Mouse (Mus musculus) splenic B cell, adult 2 months (primary cell): ENCODE results near the gene 1700001K19Rik.
"Not testable (repeated sequence)": the region's sequence is repeated elsewhere in the genome, so short reads cannot be mapped to it uniquely, and the experiment has no call there.

Source experiments
- DNase-seq: peaks from one replicate; pipeline ENCODE4 v3.0.0-alpha.2; 2011; ENCODE audit warnings: low read depth, low spot score
- H3K27me3 ChIP-seq: 2 replicates; pipeline ENCODE4 v1.6.1; 2012; ENCODE audit warnings: mild to moderate bottlenecking, low read length, moderate library complexity, mixed read lengths; ENCODE audit not compliant: control insufficient read depth, poor library complexity, insufficient read depth, severe bottlenecking
- H3K36me3 ChIP-seq: 2 replicates; pipeline ENCODE4 v1.6.1; 2012; ENCODE audit warnings: mild to moderate bottlenecking, low read length, moderate library complexity, mixed read lengths; ENCODE audit not compliant: control insufficient read depth, poor library complexity, insufficient read depth, severe bottlenecking

1700001K19Rik gene

DNA sequence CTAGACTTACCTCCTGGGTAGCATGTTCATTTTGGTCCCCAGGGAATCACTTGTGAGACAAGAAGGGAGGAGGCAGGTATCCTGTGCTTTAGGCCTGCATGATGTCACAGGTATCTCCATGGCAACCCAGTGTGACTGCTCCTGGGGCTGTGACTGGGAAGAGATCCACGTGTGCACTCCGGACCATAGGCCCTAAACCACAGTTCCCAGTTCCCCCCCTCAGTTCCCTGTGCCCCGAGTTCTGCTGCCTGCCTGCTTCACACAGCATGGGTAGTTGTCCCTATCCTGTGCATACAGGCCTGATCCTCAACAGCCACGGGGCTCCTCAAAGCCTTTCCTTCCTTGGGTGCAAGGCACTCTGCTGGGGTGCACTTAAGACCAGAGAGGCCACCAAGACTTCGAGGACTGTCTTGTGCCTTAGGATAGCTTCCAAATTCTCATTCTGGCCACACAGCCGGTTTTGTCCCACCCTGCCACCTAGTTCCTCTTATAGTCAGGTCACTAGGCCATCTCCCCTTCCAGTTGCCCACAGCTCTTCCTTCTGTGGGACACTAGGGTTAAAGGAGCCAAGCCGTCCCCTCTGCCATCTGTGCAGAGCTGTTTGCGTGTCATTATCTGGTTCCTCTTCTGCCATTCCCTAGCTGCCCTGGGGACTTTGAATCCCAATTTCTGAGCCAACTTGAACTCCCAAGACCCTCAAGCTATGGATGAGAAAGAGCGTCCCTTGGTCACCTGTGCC is at the start of gene 1700001K19Rik:
Gene 1700001K19Rik (minus strand): TSS at position 59 of the 739 bp plus-strand sequence.
- Histone ChIP-seq H3K36me3 (no peaks in the 10 kb centered on the region), H3K27me3 (no peaks in the 10 kb centered on the region)
- peak; percentile 63 for DNase-seq

DNA sequence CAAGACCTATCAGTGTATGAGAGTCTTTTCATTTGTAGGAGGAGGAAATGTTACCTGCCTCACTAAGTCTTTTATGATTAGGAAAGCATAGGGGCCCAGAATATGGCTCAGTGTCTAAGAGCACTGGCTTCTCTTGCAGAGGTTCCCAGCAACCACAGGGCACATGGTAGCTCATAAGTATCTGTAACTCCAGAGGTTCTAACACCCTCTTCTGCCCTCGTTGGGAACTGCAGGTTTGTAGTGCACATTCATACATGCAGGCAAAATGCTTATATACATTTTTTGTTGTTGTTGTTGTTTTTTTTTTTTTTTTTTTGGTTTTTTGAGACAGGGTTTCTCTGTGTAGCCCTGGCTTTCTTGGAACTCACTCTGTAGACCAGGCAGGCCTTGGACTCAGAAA is 44.0 kb upstream of the 1700001K19Rik start:
- DNase-seq = no peak
- no peaks in the 10 kb centered on the region for H3K27me3 ChIP-seq
- no peaks in the 10 kb centered on the region for H3K36me3 ChIP-seq

DNA sequence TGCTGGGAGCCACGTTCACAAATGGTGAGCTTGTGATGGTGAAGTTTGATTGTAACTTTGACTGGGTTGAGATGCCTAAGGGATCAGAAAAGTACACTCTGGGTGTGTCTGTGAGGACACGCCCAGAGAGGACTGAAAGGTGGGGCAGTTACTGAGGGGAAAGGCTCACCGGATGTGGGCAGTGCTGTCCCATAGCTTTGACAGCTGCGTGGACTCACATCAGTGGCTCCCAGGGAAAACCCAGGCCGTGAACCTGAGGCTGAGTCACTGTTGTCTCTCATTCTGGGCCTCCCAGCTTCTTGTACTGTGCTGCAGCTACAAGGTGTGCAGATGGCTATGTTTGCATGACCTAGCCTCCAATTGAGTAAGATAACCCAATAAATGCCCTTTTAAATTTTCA is 43.1 kb upstream of the 1700001K19Rik start:
- no peak for DNase-seq
- H3K36me3 ChIP-seq = no peaks in the 10 kb centered on the region
- H3K27me3 ChIP-seq = no peaks in the 10 kb centered on the region

DNA sequence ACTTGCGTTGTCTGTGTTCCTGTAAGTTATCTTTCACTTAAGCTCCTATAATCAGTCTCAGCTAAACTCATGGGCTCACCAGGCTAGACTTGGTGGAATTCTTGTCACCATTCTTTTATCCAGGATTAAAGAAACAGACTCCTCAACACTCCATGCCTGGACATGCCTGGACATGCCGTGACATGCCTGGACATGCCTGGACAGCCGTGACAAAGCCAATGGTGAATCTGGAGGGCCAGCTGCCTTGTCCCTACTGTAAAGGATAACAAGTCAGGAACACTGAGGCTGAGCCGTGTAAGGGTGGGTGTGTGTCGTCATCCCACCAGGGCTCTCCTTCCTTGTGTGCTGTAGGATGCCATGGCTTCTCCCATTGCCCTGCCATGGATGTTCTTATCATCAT is 42.6 kb upstream of the 1700001K19Rik start:
- DNase-seq = no peak
- Histone ChIP-seq H3K27me3 (no peaks in the 10 kb centered on the region), H3K36me3 (no peaks in the 10 kb centered on the region)

DNA sequence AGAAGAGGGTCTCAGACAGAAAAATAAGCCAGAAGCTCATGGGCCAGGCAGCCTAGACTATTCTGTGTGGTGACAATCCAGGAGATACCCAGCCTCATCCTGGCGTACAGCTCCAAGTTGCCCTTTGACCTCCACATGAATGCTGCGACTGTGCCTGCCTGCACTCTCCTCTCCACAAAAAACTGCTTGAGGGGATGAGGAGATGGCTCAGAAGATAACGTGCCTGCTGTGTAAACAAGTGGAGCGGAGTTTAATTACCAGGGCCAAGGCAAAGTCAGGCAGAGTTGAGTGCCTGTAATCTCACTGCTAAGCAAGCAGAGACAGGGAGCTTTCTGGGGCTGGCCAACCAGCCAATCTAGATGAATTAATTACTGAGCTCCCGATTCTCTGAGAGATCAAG is 33.6 kb upstream of the 1700001K19Rik start:
- no peaks in the 10 kb centered on the region for H3K36me3 ChIP-seq
- no peak for DNase-seq
- H3K27me3 ChIP-seq = no peaks in the 10 kb centered on the region

DNA sequence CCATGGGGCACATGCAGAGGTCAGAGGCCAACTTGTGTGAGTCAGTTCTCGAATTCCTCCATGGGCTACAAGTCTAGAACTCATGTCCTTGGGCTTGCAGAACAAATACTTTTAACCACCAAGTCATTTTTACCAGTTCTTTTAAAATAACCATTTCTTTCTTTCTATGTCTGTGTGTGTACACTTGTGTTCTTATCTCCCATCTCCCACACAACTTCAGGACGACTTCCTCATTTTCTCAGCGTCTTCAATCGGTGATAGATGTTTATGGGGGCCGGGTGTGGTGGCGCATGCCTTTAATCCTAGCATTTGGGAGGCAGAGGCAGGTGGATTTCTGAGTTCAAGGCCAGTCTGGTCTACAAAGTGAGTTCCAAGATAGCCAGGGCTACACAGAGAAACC is 31.8 kb upstream of the 1700001K19Rik start:
- Histone ChIP-seq H3K36me3 (no peaks in the 10 kb centered on the region), H3K27me3 (no peaks in the 10 kb centered on the region)
- no peak for DNase-seq

DNA sequence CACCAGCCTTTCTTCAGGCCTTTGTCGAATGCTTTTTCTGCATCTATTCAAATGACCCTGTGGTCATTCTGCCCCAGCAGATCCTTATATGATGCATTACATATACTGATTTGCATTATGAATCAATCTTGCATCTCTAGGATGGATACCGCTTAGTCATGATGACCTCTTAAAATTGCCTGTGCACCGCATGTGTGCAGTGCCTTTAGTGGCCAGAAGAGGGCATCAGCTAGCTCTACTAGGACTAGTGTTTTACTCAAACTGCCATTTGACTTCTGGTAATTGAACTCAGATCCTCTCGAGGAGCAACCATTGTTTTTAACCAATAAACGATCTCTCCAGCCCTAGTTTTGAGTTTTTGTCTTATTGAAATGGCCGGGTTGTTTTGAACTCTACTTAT is 31.4 kb upstream of the 1700001K19Rik start:
- no peaks in the 10 kb centered on the region for H3K27me3 ChIP-seq
- H3K36me3 ChIP-seq = no peaks in the 10 kb centered on the region
- peak; percentile 49 for DNase-seq

DNA sequence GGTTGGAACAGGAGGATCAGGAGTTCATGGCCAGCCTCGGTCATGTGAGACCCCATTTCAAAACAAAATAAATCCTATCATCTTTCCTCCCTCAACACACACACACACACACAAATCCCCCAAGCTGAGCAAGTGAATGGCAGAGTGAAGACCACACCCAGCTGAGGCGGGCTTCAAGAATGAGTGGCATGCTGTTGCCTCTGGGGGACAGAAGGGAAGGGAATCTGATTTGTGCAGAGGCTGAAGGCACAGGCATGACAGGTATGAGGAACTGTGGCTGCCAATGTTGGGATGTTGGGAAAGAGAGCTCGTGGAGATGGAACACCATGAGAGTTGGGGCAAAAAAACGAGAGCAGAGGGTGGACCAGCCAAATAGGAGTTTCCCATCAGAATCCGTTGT is 28.9 kb upstream of the 1700001K19Rik start:
- DNase-seq = no peak
- H3K36me3 ChIP-seq = no peaks in the 10 kb centered on the region

DNA sequence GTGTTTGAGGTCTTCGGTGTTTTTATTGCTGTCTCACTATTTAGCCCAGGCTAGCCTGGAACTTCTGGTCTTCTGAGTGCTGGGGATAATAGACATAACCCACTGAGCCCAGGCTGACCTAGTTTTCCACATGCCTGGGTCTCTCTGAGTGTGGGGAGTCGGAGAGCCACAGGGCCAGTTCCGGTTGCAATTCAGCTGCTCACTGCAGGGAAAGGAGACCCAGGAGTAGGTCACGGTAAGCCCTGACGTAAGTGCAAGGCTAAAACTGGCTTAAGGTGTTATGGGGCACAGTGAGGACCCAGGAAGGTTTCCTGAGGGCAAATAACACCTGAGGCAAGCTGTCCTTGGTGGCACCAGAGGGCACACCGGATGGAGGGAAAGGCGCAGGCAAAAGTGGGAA is 25.0 kb upstream of the 1700001K19Rik start:
- no peaks in the 10 kb centered on the region for H3K27me3 ChIP-seq
- H3K36me3 ChIP-seq = no peaks in the 10 kb centered on the region
- no peak for DNase-seq

More for the DNA sequence above, 28.9 kb upstream of the 1700001K19Rik start:
- no peaks in the 10 kb centered on the region for H3K27me3 ChIP-seq

DNA sequence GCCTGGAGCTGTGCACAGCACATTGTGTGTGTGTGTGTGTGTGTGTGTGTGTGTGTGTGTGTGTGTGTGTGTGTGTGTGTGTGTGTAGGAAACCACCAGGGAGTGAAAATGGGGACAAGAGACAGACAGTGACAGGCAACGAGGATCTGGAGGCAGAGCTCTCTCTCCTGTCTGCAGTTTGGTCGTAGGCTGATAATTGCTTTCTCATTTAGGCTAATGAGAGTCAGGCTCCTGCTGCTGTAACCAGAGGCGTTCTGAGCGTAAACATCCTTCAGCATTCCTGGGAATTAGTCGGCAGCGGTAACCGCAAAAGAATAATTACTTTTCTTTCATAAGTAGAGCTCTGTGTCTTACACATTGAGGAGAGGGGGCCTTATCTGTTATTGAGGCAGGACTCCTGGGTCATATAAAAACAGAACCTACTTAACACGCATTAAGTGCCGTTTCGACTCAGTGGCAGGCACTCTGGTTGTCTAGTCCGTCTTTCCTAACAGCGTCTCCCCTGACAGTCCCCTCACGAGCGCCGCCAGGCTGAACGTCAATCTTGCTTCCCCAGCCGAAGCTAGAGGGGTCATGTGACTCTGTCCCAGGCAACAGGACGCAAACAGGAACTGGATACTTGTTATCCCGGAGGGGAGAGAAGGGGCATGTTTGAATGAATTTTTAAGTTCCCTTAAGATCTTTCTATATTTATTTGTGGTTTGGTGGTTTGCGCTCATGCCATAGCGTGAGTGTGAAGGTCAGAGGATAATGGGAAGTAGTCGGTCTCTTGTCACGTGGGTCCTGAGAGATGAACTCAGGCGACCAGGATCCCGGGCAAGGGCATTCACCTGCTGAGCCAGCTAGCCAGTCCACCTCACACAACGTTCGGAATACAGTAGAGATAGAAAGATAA is 24.2 kb upstream of the 1700001K19Rik start:
- peak; percentile 75 for DNase-seq
- H3K36me3 ChIP-seq = no peaks in the 10 kb centered on the region

DNA sequence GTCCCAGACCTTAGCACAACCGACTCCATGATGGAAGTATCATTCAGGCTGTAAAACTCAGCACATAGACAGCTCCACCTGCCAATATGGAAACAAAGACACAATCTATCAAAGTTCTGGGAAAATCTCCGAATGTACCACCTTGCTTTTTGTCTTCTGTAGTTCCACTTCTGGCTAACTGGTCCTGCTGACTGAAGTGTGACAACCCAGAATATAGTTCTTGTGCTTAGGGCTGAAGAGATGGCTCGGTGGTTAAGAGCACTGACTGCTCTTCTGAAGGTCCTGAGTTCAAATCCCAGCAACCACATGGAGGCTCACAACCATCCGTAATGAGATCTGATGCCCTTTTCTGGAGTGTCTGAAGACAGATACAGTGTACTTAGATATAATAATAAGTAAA is 23.0 kb upstream of the 1700001K19Rik start:
- not testable (repeated sequence) for H3K36me3 ChIP-seq, DNase-seq, H3K27me3 ChIP-seq

More for the DNA sequence above, 24.2 kb upstream of the 1700001K19Rik start:
- no peaks in the 10 kb centered on the region for H3K27me3 ChIP-seq

DNA sequence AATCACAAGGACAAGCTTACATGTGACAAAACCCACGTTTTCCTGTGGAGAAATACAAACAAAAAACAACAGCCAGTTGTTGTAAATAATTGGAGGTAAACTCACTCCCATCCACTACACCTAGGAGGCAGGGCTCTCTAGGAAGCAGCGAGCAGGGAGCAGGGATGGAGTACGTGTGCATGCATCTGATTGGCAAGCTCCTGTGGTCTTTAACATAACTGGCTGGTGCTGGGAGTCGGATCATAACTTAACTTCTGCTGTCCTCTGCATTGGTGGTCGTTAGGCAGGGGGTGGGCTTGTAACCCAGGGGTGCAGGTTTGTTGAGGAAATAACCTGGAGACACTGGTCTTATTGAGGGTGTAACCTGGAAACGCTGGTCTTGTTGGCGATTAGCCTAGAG is 21.3 kb upstream of the 1700001K19Rik start:
- Histone ChIP-seq H3K27me3 (no peaks in the 10 kb centered on the region), H3K36me3 (no peaks in the 10 kb centered on the region)
- no peak for DNase-seq

DNA sequence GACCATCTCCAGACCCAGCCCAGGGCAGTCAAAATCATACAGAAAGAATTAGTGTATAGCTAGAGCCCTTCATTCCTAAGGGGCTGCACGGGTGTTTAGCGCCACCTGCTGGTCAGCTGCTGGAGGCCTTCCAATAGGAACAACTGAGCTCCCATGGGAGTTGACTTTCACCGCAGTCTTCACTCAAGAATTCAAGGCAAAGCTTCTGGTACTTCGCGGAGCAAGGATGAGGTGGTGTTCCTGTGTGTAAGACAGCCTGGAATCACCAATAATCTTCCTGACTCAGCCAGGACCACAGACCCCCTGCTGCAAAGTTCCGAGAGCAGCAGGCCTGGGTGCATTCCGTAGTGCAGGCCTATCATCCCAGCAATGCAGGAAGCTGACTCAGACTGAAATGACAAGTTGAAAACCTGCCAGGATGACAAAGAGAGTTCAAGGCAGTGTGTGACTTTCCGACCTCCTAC is 20.6 kb upstream of the 1700001K19Rik start:
- DNase-seq = peak; percentile 93
- Histone ChIP-seq H3K36me3 (no peaks in the 10 kb centered on the region), H3K27me3 (no peaks in the 10 kb centered on the region)

DNA sequence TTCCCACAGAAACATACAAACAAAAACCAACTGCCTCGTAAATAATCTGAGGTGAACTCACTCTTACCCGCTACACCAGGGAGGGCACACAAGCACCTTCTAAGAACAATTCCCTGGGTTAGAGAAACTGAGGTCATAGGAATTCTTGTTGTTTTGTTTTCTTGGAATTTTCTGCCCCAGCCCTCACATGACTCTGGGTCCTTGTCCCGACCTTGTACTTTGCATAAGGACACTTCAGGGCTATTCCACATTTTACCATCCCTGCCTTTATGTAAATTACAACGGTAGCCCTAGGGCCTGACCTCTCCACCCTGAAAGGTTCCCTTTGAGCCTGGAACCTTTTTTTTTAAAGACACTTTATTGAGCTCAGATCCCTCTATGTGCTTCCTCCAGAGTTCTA is 20.1 kb upstream of the 1700001K19Rik start, which contains the start of gene Hsp90aa1:
Gene Hsp90aa1 (minus strand): TSS at position 173 of the 400 bp plus-strand sequence.
- no peak for DNase-seq
- Histone ChIP-seq H3K27me3 (no peaks in the 10 kb centered on the region), H3K36me3 (no peaks in the 10 kb centered on the region)

DNA sequence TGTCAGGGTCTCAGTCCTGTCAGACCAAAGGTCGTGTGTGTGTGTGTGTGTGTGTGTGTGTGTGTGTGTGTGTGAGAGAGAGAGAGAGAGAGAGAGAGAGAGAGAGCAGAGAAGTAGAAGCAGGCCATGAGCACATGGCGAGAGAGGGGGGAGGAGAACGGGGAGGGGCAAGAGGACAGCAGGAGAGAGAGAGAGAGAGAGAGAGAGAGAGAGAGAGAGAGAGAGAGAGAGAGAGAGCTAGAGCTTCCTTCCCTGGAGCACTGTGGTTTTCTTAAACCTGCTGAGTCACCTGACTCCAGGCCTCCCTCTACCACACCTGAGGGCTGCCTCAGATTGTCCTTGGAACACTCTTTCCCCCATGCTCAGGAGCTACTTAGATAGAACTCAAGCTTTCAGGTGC is 18.9 kb upstream of the 1700001K19Rik start:
- not testable (repeated sequence) for DNase-seq, H3K27me3 ChIP-seq, H3K36me3 ChIP-seq
